Mouse (Mus musculus) v-Abl transformed pro-B cells (cell line): ENCODE measurements around the gene Cabcoco1.

Source experiments
- in situ Hi-C, 2 experiments: fragments of 400-800 bp; cut with MboI; formaldehyde crosslinking; loops; one replicate each; pipeline ENCODE4 v1.15.1; 2025; ENCODE audit not compliant: unreplicated experiment in 2 of 2

Cabcoco1 gene

GRCm38 (mm10) chr10:68441931-68442662 is 99.6 kb downstream of the Cabcoco1 start:
- in situ Hi-C loops, result no loop called here

- in situ Hi-C loops, result no loop called here
Observed at GRCm38 (mm10) chr10:68440515-68440914, 101.2 kb downstream of the Cabcoco1 start.

GRCm38 (mm10) chr10:68435754-68436153 is 105.9 kb downstream of the Cabcoco1 start:
- in situ Hi-C loops, result no loop called here

- in situ Hi-C loops, result no loop called here
Observed at GRCm38 (mm10) chr10:68435001-68435560, 106.6 kb downstream of the Cabcoco1 start.

- in situ Hi-C loops, result no loop called here
Observed at GRCm38 (mm10) chr10:68434045-68434639, 107.6 kb downstream of the Cabcoco1 start.

GRCm38 (mm10) chr10:68431346-68431745 is 110.3 kb downstream of the Cabcoco1 start:
- in situ Hi-C loops, result no loop called here

- in situ Hi-C loops, result no loop called here
Observed at GRCm38 (mm10) chr10:68430929-68431328, 110.8 kb downstream of the Cabcoco1 start.

GRCm38 (mm10) chr10:68420393-68420920 is 121.2 kb downstream of the Cabcoco1 start:
- in situ Hi-C loops, result no loop called here

GRCm38 (mm10) chr10:68419893-68420292 is 121.8 kb downstream of the Cabcoco1 start:
- in situ Hi-C loops, result no loop called here

- in situ Hi-C loops, result no loop called here
Observed at GRCm38 (mm10) chr10:68417074-68417790, 124.5 kb downstream of the Cabcoco1 start.

GRCm38 (mm10) chr10:68405936-68406335 is 135.8 kb downstream of the Cabcoco1 start:
- in situ Hi-C loops, result no loop called here

GRCm38 (mm10) chr10:68396786-68397185 is 144.9 kb downstream of the Cabcoco1 start:
- in situ Hi-C loops, result no loop called here

GRCm38 (mm10) chr10:68396083-68396482 is 145.6 kb downstream of the Cabcoco1 start:
- in situ Hi-C loops, result no loop called here

GRCm38 (mm10) chr10:68391640-68392039 is 150.1 kb downstream of the Cabcoco1 start:
- in situ Hi-C loops, result no loop called here

- in situ Hi-C loops, result no loop called here
Observed at GRCm38 (mm10) chr10:68388802-68389201, 152.9 kb downstream of the Cabcoco1 start.

- in situ Hi-C loops, result no loop called here
Observed at GRCm38 (mm10) chr10:68388138-68388537, 153.6 kb downstream of the Cabcoco1 start.
